Mouse (Mus musculus) midbrain, embryonic 11.5 days (tissue): ENCODE data around the gene St3gal2. TPM values are rescaled to one million over a fixed set of nuclear protein-coding genes. Genes with fewer than 3 reads are reported as not detected.

ENCODE experiments used
- ATAC-seq: fragments of 200-750 bp; cut with Nextera tagmentation; 2 replicates; pipeline ENCODE4 v1.8.0; 2017; ENCODE audit warnings: moderate TSS enrichment, moderate library complexity; ENCODE audit not compliant: low FRiP score
- DNase-seq: peaks from one replicate; pipeline ENCODE4 v3.0.0; 2015; ENCODE audit warnings: low spot score; ENCODE audit errors: missing footprints
- H3K27ac ChIP-seq: fragments of 300-500 bp; sonication (generic); 2 replicates; pipeline ENCODE4 v1.5.1; 2014; ENCODE audit warnings: low read depth, low read length
- H3K27me3 ChIP-seq: fragments of 300-500 bp; sonication (generic); 2 replicates; pipeline ENCODE4 v1.6.1; 2014; ENCODE audit warnings: mild to moderate bottlenecking, low read length, moderate library complexity, mixed read lengths; ENCODE audit not compliant: control insufficient read depth, insufficient read depth
- H3K36me3 ChIP-seq: fragments of 300-500 bp; sonication (generic); 2 replicates; pipeline ENCODE4 v1.6.1; 2014; ENCODE audit warnings: mild to moderate bottlenecking, low read length, moderate library complexity, mixed read lengths; ENCODE audit not compliant: control insufficient read depth, insufficient read depth
- H3K4me1 ChIP-seq: fragments of 300-500 bp; sonication (generic); 2 replicates; pipeline ENCODE4 v1.6.1; 2014; ENCODE audit warnings: low read length; ENCODE audit not compliant: control insufficient read depth, insufficient read depth
- H3K4me2 ChIP-seq: fragments of 300-500 bp; sonication (generic); 2 replicates; pipeline ENCODE4 v1.6.1; 2014; ENCODE audit warnings: mild to moderate bottlenecking, moderate library complexity
- H3K4me3 ChIP-seq: fragments of 300-500 bp; sonication (generic); 2 replicates; pipeline ENCODE4 v1.5.1; 2014; ENCODE audit warnings: low read depth, low read length
- H3K9ac ChIP-seq: fragments of 300-500 bp; sonication (generic); 2 replicates; pipeline ENCODE4 v1.6.1; 2014; ENCODE audit warnings: low read length
- H3K9me3 ChIP-seq: fragments of 300-500 bp; sonication (generic); 2 replicates; pipeline ENCODE4 v1.6.1; 2016; ENCODE audit warnings: low read length; ENCODE audit not compliant: control insufficient read depth
- WGBS: fragments of 180-500 bp; shearing (Covaris S2); extraction: QIAGEN DNeasy Blood & Tissue Kit; methylation state at CpG from one replicate; pipeline ENCODE4 v1.1.7; 2014; 5-methylcytosine and 5-hydroxymethylcytosine counted together
- polyA plus RNA-seq: library from polyadenylated mRNA; unstranded; fragments of >200 nt; fragmentation: Nextera tagmentation; extraction: Ambion mirVana; gene quantifications from 2 replicates; pipeline ENCODE4 v1.2.1, GENCODE M21; 2014

The St3gal2 gene
- 11.2 and 11.3 TPM in 2 replicates for polyA plus RNA-seq

GRCm38 (mm10) chr8:110919341-110920031 lies at the start of gene St3gal2:
Gene St3gal2 (plus strand): TSS chr8:110919922.
- no peaks in the 10 kb centered on the region for H3K36me3 ChIP-seq
- peaks cover 19% of the 10 kb centered on the region for H3K4me1 ChIP-seq
- DNase-seq = peak; percentile 98
- WGBS = 3% methylated on average over 19 of the region's 36 CpGs
- peak within 1 kb of the TSS; percentile 89 for H3K4me3 ChIP-seq
- peak; percentile 99 for ATAC-seq
- no peaks in the 10 kb centered on the region for H3K9me3 ChIP-seq
- no peaks in the 10 kb centered on the region for H3K27me3 ChIP-seq
- peak within 1 kb of the TSS; percentile 88 for H3K4me2 ChIP-seq
- H3K9ac ChIP-seq = peak within 1 kb of the TSS; percentile 93
- peak within 1 kb of the TSS; percentile 25; the same call in 1 of the 2 replicates for H3K27ac ChIP-seq

- Histone ChIP-seq H3K4me3 (no peak overlapping the region), H3K4me1 (no peaks in the 10 kb centered on the region), H3K27ac (no peak overlapping the region), H3K36me3 (peaks cover 22% of the 10 kb centered on the region), H3K27me3 (no peaks in the 10 kb centered on the region), H3K9me3 (no peaks in the 10 kb centered on the region), H3K4me2 (no peak overlapping the region), H3K9ac (no peak overlapping the region)
- ATAC-seq (no peak), DNase-seq (no peak)
- 95% methylated on average over 2 of the region's 2 CpGs for WGBS
These were observed 49.2 kb upstream of the St3gal2 start for GRCm38 (mm10) chr8:110870501-110870900.

DNA sequence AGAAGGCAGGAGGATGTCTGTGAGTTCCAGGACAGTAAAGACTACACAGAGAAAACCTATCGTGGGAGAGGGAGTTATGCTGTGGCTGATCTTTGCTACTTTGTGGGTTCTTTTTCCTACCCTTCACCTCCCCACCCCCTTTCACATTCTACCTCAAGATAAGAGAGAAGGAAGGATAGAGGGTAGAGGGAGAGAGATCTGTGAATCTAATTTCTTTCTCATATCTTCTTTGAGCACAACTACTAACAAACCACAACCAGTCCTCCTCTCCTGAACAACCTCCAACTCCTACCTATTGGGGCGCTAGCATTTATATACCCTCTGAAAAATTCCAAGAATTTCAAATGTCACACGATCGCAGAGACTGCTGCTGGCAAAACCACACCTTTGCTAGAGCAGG lies 41.9 kb upstream of the St3gal2 start:
- Histone ChIP-seq H3K4me2 (no peak overlapping the region), H3K9ac (no peak overlapping the region), H3K27me3 (no peaks in the 10 kb centered on the region), H3K36me3 (peaks cover 13% of the 10 kb centered on the region; the same call in 1 of the 2 replicates), H3K9me3 (no peaks in the 10 kb centered on the region), H3K4me1 (no peaks in the 10 kb centered on the region), H3K4me3 (no peak overlapping the region), H3K27ac (no peak overlapping the region)
- no peak for ATAC-seq
- WGBS = 94% methylated on average over 4 of the region's 4 CpGs
- DNase-seq = no peak

- Histone ChIP-seq H3K27me3 (no peaks in the 10 kb centered on the region), H3K4me1 (no peaks in the 10 kb centered on the region), H3K4me2 (no peak overlapping the region), H3K9me3 (no peaks in the 10 kb centered on the region), H3K9ac (no peak overlapping the region), H3K27ac (no peak overlapping the region), H3K4me3 (no peak overlapping the region), H3K36me3 (peaks cover 10% of the 10 kb centered on the region; the same call in 1 of the 2 replicates)
- no peak for DNase-seq
- no peak for ATAC-seq
- WGBS = 97% methylated on average over 10 of the region's 10 CpGs
These were observed 37.9 kb upstream of the St3gal2 start for GRCm38 (mm10) chr8:110881741-110882310.

DNA sequence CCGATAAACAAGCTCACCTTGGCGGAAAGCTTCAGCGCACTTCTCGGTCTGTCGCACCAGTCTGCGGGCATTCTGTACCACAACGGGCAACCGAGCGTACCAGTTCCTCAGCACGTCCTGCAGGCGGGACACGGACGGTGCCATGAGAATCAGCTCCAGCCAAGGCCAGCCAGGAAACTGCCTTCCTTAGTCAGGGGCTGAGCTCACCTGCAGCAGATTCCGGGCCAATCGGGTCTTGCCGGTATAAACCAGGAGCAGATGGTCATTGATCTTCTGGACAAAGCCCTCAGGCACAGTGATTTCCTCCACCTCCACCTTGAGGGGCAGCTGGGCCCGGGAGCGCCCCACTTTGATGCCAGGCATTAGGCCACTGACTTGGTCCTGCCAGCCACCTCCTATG lies 35.9 kb upstream of the St3gal2 start:
- 95% methylated on average over 18 of the region's 18 CpGs for WGBS
- no peak for DNase-seq
- H3K4me3 ChIP-seq = no peak overlapping the region
- H3K9ac ChIP-seq = no peak overlapping the region
- peaks cover 14% of the 10 kb centered on the region; the same call in 1 of the 2 replicates for H3K36me3 ChIP-seq
- ATAC-seq = no peak
- no peak overlapping the region for H3K4me2 ChIP-seq
- no peaks in the 10 kb centered on the region for H3K27me3 ChIP-seq
- no peak overlapping the region for H3K27ac ChIP-seq
- no peaks in the 10 kb centered on the region for H3K4me1 ChIP-seq
- H3K9me3 ChIP-seq = no peaks in the 10 kb centered on the region

DNA sequence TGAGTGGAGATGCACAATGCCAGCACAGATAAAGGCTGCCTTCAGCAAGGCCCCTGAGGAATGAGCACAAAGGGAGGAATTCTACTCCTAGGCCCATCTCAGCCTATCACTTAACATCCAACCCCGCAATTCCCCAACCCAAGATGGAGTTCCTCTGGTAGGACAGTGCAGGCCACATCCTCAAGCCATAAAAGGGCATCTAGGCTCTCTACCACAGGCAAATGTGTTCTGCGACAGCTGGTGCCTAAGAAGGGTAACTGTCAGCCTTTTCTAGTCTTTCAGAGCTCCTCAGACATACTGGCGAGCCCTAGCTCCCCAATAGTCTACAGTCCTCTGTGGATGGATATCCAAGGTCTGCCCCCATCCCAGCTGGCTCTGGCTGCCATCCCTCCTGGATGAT lies 33.1 kb upstream of the St3gal2 start:
- WGBS = 90% methylated on average over 3 of the region's 3 CpGs
- Histone ChIP-seq H3K9ac (no peak overlapping the region), H3K4me3 (no peak overlapping the region), H3K27me3 (no peaks in the 10 kb centered on the region), H3K36me3 (peaks cover 13% of the 10 kb centered on the region; the same call in 1 of the 2 replicates), H3K27ac (no peak overlapping the region), H3K4me1 (no peaks in the 10 kb centered on the region), H3K9me3 (no peaks in the 10 kb centered on the region), H3K4me2 (no peak overlapping the region)
- DNase-seq (no peak), ATAC-seq (no peak)

DNA sequence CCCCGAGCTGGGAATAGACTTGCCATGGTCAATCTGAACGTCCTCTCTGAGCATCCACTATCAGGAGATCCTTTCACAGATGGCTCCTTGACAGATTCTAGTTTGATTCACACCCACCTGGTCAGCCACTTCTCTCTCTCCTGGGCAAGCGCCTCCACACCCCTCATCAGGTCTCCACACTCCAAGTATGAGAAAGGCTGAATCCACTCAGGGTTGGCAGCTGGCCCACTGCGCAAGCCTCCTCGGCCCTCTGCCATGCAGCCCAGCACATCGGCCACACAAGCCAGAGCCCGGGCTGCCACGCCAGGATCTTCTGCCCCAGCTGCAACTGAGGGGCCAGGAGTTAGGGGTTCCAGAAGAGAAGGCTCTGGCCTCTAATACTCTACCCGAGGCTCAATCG lies 32.2 kb upstream of the St3gal2 start:
- DNase-seq (no peak), ATAC-seq (no peak)
- H3K36me3 ChIP-seq = peaks cover 10% of the 10 kb centered on the region; the same call in 1 of the 2 replicates
- H3K4me1 ChIP-seq = no peaks in the 10 kb centered on the region
- H3K9ac ChIP-seq = no peak overlapping the region
- H3K4me3 ChIP-seq = no peak overlapping the region
- no peaks in the 10 kb centered on the region for H3K9me3 ChIP-seq
- no peak overlapping the region for H3K4me2 ChIP-seq
- WGBS = 90% methylated on average over 10 of the region's 10 CpGs
- H3K27ac ChIP-seq = no peak overlapping the region
- no peaks in the 10 kb centered on the region for H3K27me3 ChIP-seq

- Histone ChIP-seq H3K4me2 (no peak overlapping the region), H3K4me3 (no peak overlapping the region), H3K9me3 (no peaks in the 10 kb centered on the region), H3K4me1 (no peaks in the 10 kb centered on the region), H3K27ac (no peak overlapping the region), H3K9ac (no peak overlapping the region), H3K27me3 (no peaks in the 10 kb centered on the region), H3K36me3 (peaks cover 8% of the 10 kb centered on the region; the same call in 1 of the 2 replicates)
- 94% methylated on average over 8 of the region's 8 CpGs for WGBS
- DNase-seq (no peak), ATAC-seq (no peak)
These were observed 31.3 kb upstream of the St3gal2 start for GRCm38 (mm10) chr8:110888441-110888840.

DNA sequence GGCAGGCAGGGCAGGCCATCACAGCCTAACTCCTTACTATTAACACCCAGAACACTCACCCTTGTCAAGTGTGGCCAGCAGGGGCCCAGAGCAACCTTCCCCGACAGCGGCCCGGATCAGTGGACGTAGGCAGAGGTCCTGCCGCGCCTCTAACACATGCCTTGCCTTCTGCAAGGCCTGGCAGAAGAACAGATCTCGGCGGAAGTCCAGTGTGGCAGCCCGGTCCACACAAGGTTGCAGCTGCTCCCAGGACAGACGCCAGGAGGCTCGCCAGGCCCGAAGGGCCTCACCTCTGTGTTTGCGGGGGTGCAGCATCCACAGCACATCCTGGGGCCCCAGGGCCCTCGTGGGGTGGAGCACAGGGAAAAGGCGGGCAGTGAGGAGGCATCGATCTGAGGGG lies 30.9 kb upstream of the St3gal2 start:
- Histone ChIP-seq H3K4me3 (no peak overlapping the region), H3K4me1 (no peaks in the 10 kb centered on the region), H3K4me2 (no peak overlapping the region), H3K36me3 (peaks cover 7% of the 10 kb centered on the region; the same call in 1 of the 2 replicates), H3K9me3 (no peaks in the 10 kb centered on the region), H3K27ac (no peak overlapping the region), H3K9ac (no peak overlapping the region), H3K27me3 (no peaks in the 10 kb centered on the region)
- DNase-seq (no peak), ATAC-seq (no peak)
- WGBS = 90% methylated on average over 16 of the region's 16 CpGs
